Mouse (Mus musculus) midbrain, embryonic 16.5 days (tissue): Measurements from ENCODE around the gene Nkx2-3. TPM values are rescaled to one million over a fixed set of nuclear protein-coding genes. Genes with fewer than 3 reads are reported as not detected.

ENCODE experiments used
- ATAC-seq: fragments of 200-750 bp; cut with Nextera tagmentation; 2 replicates; pipeline ENCODE4 v1.8.0; 2017; ENCODE audit warnings: moderate TSS enrichment
- H3K27ac ChIP-seq: fragments of 300-500 bp; sonication (generic); 2 replicates; pipeline ENCODE4 v1.5.1; 2014; ENCODE audit warnings: mild to moderate bottlenecking, low read length, mixed read lengths
- H3K27me3 ChIP-seq: fragments of 300-500 bp; sonication (generic); 2 replicates; pipeline ENCODE4 v1.6.1; 2014; ENCODE audit warnings: low read depth, low read length, mixed read lengths; ENCODE audit not compliant: control insufficient read depth, insufficient read depth
- H3K36me3 ChIP-seq: fragments of 300-500 bp; sonication (generic); 2 replicates; pipeline ENCODE4 v1.6.1; 2014; ENCODE audit warnings: mild to moderate bottlenecking, low read length, moderate library complexity, mixed read lengths; ENCODE audit not compliant: control insufficient read depth, insufficient read depth
- H3K4me1 ChIP-seq: fragments of 300-500 bp; sonication (generic); 2 replicates; pipeline ENCODE4 v1.6.1; 2014; ENCODE audit warnings: mild to moderate bottlenecking, low read length, mixed read lengths; ENCODE audit not compliant: control insufficient read depth, insufficient read depth
- H3K4me2 ChIP-seq: fragments of 300-500 bp; sonication (generic); 2 replicates; pipeline ENCODE4 v1.6.1; 2014; ENCODE audit warnings: mild to moderate bottlenecking, low read length, mixed read lengths
- H3K4me3 ChIP-seq: fragments of 300-500 bp; sonication (generic); 2 replicates; pipeline ENCODE4 v1.5.1; 2014; ENCODE audit warnings: low read depth, mild to moderate bottlenecking, low read length, moderate library complexity, mixed read lengths
- H3K9ac ChIP-seq: fragments of 300-500 bp; sonication (generic); 2 replicates; pipeline ENCODE4 v1.6.1; 2014; ENCODE audit warnings: low read depth, low read length, mixed read lengths
- H3K9me3 ChIP-seq: fragments of 300-500 bp; sonication (generic); replicated peaks from 2 replicates; pipeline ENCODE4 v1.6.1; 2014; ENCODE audit warnings: mild to moderate bottlenecking, low read length, mixed read lengths; ENCODE audit not compliant: control insufficient read depth, poor library complexity, severe bottlenecking
- WGBS: fragments of 180-500 bp; shearing (Covaris S2); extraction: QIAGEN DNeasy Blood & Tissue Kit; methylation state at CpG from one replicate; pipeline ENCODE4 v1.1.7; 2014; 5-methylcytosine and 5-hydroxymethylcytosine counted together
- polyA plus RNA-seq: library from polyadenylated mRNA; unstranded; fragments of >200 nt; fragmentation: Nextera tagmentation; extraction: Ambion mirVana; gene quantifications from 2 replicates; pipeline ENCODE4 v1.2.1, GENCODE M21; 2015

Gene Nkx2-3
- polyA plus RNA-seq, 1 experiment from 2014 or later = 0.55 TPM

DNA sequence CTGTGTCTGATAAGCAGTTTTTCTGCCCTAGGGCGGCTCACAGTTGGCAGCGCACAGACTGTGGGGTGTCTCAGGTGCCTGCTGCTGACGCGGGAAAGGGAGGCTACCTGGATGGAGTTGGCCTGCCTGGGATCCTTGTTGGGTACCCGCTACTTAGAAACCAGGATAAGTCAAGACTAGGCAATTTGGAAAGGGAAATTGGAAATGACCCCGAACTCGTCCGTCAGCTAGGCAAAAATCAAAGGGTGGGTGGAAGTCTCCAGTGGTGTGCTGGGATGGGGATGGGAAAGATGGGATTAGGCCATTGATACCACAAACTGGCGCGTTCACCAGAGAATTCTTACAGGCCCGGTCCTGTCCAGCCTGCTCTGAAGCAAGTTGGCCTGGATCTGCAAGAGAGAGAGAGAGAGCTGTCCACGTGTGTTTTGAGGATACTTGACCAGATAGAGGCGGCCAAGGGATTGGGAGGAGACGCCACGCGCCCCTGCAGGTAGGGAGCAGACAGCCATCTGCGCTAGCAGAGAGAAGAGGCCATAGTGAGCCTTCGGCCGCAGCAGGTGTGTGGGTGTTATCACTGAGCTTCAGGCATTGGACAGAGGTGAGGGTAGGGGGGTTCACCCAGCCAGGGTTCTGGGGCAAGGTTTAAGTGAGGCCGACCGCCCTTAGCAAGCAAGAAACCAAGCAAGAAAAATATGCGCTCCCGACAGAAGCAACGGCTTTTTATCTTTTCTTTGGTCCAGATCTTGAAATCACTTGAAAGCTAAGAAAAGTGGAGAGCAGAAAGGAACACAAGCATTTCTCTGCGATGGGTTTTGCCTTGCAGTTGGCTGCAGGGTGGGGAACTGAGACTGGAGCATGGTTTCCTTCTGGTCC is 2.4 kb upstream of the Nkx2-3 start:
- Histone ChIP-seq H3K4me3 (no peak overlapping the region), H3K27ac (no peak overlapping the region), H3K4me1 (0 out of 2 replicates have a peak, but pooled peaks cover under 1% of the 10 kb centered on the region), H3K9ac (no peak overlapping the region), H3K27me3 (peaks cover 49% of the 10 kb centered on the region), H3K9me3 (no peaks in the 10 kb centered on the region), H3K4me2 (no peak overlapping the region), H3K36me3 (no peaks in the 10 kb centered on the region)
- 2% methylated on average over 25 of the region's 25 CpGs for WGBS
- no peak for ATAC-seq

DNA sequence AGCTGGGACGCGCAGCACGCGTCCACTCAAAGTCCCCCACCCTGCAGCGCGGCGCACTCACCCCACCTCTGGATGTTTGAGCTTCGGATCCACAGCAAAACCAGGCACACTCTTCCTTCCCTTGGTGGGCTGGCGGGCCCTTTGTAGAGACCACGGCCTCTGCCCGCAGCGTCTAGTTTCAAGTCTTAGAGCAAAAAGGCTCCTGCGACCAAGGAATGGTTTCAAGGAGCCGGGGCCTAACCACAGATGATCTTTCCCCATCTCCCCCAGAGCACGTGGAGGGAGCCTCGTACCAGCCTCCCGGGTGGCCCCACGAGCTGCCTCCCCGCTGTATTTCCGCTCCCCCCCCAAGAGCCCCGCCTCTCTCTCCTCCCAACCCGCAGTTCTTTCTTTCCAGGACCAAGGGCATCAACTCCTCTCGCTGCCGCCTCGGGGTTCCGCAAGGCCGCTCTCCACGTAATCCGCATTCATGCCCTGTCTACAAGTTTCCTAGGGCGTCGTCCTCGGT is 1.7 kb upstream of the Nkx2-3 start:
- no peaks in the 10 kb centered on the region for H3K9me3 ChIP-seq
- no peak overlapping the region for H3K4me3 ChIP-seq
- H3K27ac ChIP-seq = no peak overlapping the region
- H3K27me3 ChIP-seq = peaks cover 42% of the 10 kb centered on the region
- H3K4me1 ChIP-seq = 0 out of 2 replicates have a peak, but pooled peaks cover 2% of the 10 kb centered on the region
- no peak overlapping the region for H3K9ac ChIP-seq
- WGBS = under 1% methylated on average over 32 of the region's 32 CpGs
- ATAC-seq = no peak
- no peak overlapping the region for H3K4me2 ChIP-seq
- no peaks in the 10 kb centered on the region for H3K36me3 ChIP-seq

DNA sequence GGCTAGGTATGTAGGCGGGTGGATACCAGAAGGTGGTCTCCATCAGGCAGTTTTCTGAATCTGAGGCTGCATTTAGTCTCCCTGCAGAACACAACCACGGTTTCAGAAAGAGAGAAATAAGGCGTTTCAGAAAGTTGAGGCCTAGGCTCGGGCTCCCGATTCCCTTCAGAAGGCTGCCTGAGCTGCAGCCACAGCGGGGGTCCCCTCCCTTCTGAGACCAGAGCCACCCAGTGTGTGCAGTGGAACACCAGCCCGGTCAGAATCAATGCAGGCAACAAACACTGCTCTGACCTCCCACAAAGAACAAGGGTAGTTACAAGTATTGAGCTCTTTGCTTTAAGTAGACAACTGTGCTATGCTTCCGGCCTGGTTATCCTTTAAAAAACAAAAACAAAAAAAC is 1.0 kb upstream of the Nkx2-3 start:
- ATAC-seq = no peak
- Histone ChIP-seq H3K9me3 (no peaks in the 10 kb centered on the region), H3K27ac (no peak overlapping the region), H3K4me1 (peaks cover 3% of the 10 kb centered on the region; the same call in 1 of the 2 replicates), H3K27me3 (peaks cover 42% of the 10 kb centered on the region), H3K4me3 (no peak overlapping the region), H3K4me2 (no peak overlapping the region), H3K36me3 (no peaks in the 10 kb centered on the region), H3K9ac (no peak overlapping the region)
- 8% methylated on average over 8 of the region's 8 CpGs for WGBS

DNA sequence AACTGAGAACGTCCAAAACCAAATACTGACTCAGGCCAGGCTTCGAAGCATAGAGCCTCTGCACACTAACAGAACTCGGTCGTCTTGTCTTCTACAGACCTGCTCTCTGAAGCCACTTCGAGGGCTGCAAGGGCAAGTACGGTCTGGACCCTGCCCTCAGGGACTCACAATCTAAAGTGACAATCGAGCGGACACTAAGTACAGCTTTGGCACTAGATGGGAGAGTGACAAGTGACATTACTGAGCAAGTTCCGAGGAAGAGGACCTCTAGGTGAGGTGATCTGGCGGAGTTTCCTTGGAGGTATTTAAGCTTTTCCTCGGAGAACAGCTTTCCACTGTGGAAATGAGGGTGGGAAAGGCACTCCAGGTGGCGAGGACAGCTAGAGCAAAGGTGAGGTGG is 564 bp upstream of the Nkx2-3 start:
- WGBS = 6% methylated on average over 12 of the region's 12 CpGs
- Histone ChIP-seq H3K36me3 (no peaks in the 10 kb centered on the region), H3K27me3 (peaks cover 39% of the 10 kb centered on the region), H3K4me3 (no peak overlapping the region), H3K4me2 (no peak overlapping the region), H3K9me3 (no peaks in the 10 kb centered on the region), H3K9ac (no peak overlapping the region), H3K4me1 (peaks cover 7% of the 10 kb centered on the region; the same call in 1 of the 2 replicates), H3K27ac (no peak overlapping the region)
- no peak for ATAC-seq

DNA sequence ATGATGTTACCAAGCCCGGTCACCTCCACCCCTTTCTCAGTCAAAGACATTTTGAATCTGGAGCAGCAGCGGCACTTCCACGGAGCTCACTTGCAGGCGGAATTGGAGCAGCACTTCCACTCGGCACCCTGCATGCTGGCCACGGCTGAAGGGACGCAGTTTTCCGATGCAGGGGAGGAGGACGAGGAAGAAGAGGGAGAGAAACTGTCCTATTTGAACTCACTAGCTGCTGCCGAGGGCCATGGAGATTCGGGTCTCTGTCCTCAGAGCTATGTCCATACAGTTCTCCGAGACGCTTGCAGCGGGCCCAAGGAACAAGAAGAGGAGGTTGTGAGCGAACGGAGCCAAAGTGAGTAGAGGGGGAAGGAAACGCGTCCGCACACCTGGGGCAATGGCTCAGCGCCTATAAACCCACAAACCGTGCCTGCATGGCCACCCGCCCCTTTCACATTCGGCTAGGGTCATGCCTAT is 411 bp downstream of the Nkx2-3 start:
- H3K4me2 ChIP-seq = peak overlapping the region; percentile 31
- H3K36me3 ChIP-seq = no peaks in the 10 kb centered on the region
- peak overlapping the region; percentile 7; the same call in 1 of the 2 replicates for H3K4me3 ChIP-seq
- H3K27me3 ChIP-seq = peaks cover 34% of the 10 kb centered on the region
- H3K9ac ChIP-seq = no peak overlapping the region
- no peak for ATAC-seq
- under 1% methylated on average over 23 of the region's 23 CpGs for WGBS
- H3K9me3 ChIP-seq = no peaks in the 10 kb centered on the region
- peaks cover 7% of the 10 kb centered on the region; the same call in 1 of the 2 replicates for H3K4me1 ChIP-seq
- H3K27ac ChIP-seq = no peak overlapping the region

DNA sequence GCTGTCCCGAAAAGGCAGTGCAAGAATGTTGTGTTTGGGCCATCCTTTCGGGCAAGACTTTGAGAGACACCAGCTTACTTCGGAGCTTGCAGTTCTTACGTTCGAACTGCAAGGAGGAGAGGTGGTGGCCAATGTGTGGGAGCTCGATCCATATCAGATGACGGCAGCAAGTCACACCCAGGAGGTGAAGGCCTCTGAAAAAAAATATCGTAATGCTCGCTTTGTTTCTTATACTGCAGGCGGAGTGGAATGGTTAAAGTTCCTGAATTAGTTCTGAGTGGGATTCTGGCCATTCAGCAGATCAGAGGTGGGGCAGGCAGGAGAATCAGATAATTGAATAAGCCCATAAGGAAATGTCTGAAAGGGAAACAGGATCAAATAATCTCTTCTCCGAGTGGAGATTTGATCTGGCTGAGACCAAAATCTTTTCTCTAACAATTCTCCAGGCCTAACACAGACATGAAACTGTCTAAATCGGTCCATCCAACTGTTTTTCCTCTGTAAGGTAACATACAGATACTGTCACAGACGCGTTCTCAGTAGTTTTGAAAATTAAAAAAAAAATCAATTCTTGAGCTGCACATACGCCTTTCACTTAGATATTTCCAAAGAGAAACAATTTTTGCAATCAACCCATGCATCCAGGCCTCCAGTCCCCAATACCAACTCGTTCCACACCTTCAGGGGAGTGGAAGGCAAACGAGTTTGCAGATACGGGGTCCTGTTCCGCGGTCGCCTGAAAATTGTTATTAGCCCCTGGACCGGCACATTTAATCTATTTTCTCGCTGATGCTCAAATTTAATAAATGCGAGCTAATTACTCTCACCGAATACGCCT is 1.4 kb downstream of the Nkx2-3 start:
- Histone ChIP-seq H3K27me3 (peaks cover 43% of the 10 kb centered on the region), H3K36me3 (no peaks in the 10 kb centered on the region), H3K9me3 (no peaks in the 10 kb centered on the region), H3K4me2 (peak overlapping the region; percentile 49), H3K4me3 (no peak overlapping the region), H3K4me1 (peaks cover 7% of the 10 kb centered on the region; the same call in 1 of the 2 replicates), H3K27ac (no peak overlapping the region), H3K9ac (no peak overlapping the region)
- WGBS = 3% methylated on average over 26 of the region's 26 CpGs
- no peak for ATAC-seq

DNA sequence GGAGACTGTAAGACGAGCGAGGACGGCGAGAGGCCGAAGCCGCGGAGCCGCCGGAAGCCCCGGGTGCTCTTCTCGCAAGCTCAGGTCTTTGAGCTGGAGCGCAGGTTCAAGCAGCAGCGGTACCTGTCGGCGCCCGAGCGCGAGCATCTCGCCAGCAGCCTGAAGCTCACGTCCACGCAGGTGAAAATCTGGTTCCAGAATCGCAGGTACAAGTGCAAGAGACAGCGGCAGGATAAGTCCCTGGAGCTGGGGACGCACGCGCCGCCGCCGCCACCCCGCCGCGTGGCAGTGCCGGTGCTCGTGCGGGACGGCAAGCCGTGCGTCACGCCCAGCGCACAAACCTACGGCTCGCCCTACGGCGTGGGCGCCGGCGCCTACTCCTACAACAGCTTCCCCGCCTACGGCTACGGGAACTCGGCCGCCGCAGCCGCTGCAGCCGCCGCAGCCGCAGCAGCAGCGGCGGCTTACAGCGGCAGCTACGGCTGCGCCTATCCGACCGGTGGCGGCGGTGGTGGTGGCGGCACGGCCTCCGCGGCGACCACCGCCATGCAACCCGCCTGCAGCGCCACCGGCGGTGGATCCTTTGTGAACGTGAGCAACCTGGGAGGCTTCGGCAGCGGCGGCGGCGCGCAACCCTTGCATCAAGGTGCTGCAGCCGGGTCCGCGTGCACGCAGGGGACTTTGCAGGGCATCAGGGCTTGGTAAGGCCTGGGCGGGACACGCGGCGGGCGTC is 2.4 kb downstream of the Nkx2-3 start:
- H3K4me2 ChIP-seq = peak overlapping the region; percentile 49
- no peaks in the 10 kb centered on the region for H3K9me3 ChIP-seq
- peak overlapping the region; percentile 22 for H3K4me3 ChIP-seq
- ATAC-seq = peak; percentile 11; the same call in 1 of the 2 replicates
- under 1% methylated on average over 91 of the region's 92 CpGs for WGBS
- H3K36me3 ChIP-seq = no peaks in the 10 kb centered on the region
- no peak overlapping the region for H3K9ac ChIP-seq
- no peak overlapping the region for H3K27ac ChIP-seq
- H3K4me1 ChIP-seq = peaks cover 7% of the 10 kb centered on the region; the same call in 1 of the 2 replicates
- peaks cover 52% of the 10 kb centered on the region for H3K27me3 ChIP-seq

DNA sequence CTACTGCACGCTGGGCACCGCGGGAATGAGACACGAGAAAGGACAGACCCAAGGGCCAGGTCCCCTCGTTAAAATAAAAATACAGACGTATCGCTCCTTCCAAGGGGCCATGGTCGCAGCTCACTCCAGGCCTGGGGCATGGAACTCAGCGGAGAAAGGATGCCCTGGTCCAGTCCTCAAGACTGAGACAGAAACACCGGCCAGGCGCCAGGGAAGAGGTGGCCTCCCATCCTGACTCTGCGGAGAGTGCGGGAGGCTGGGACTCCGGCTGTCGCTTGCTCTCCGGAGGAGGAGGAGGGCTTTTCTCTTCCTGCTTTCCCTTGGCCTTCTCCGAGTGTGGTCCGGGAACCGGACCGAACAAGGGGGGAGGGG is 2.9 kb downstream of the Nkx2-3 start:
- peak overlapping the region; percentile 22 for H3K4me3 ChIP-seq
- no peak for ATAC-seq
- H3K36me3 ChIP-seq = no peaks in the 10 kb centered on the region
- no peak overlapping the region for H3K27ac ChIP-seq
- WGBS = under 1% methylated on average over 20 of the region's 20 CpGs
- peak overlapping the region; percentile 49 for H3K4me2 ChIP-seq
- peaks cover 52% of the 10 kb centered on the region for H3K27me3 ChIP-seq
- H3K9ac ChIP-seq = no peak overlapping the region
- H3K4me1 ChIP-seq = peaks cover 7% of the 10 kb centered on the region; the same call in 1 of the 2 replicates
- H3K9me3 ChIP-seq = no peaks in the 10 kb centered on the region
